Mouse (Mus musculus) MN1 (cell line): ENCODE data around the gene Sephs2.
"Not testable (repeated sequence)": the region's sequence is repeated elsewhere in the genome, so short reads cannot be mapped to it uniquely, and the experiment has no call there.

Source experiments
- DNase-seq: peaks from one replicate; pipeline ENCODE4 v3.0.0-alpha.2; 2016; ENCODE audit warnings: low spot score

Gene Sephs2

DNA sequence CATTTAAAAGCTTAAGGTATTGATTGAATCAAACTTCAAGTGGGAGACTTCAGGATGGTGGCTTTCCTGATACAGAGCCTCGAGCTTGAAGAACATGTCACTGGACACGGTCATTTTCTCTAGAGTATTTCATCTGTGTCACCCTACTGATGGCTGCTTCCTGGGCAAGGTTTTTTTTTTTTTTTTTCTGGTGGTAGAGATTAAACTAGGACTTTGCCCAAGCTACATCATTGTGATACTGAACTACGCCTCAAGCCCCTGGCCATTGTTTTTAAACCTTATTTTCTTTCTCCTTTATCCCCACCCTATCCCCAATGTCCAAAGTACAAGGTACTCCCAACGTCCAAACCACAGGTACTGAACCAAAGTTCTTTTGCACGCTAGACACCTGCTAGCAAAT lies 3.2 kb downstream of the Sephs2 start:
- DNase-seq = no peak

DNA sequence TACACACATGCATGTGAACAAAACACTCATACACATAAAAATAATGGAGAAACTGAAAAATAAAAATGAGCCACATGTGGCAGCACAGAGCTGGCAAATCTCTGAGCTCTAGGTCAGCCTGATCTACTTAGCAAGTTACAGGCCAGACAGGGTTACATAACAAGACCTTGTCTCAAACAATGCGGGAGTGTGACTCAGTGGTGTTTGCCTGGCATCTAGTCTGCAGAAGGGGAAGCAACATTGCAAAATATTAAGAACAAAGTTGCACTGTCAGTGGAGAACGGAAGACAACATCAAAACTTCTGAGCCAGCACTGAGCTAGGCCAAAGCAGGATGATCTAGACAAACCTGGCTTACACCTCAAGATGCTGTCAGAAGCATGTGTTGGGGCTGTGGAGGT lies 3.6 kb downstream of the Sephs2 start:
- DNase-seq = no peak

DNA sequence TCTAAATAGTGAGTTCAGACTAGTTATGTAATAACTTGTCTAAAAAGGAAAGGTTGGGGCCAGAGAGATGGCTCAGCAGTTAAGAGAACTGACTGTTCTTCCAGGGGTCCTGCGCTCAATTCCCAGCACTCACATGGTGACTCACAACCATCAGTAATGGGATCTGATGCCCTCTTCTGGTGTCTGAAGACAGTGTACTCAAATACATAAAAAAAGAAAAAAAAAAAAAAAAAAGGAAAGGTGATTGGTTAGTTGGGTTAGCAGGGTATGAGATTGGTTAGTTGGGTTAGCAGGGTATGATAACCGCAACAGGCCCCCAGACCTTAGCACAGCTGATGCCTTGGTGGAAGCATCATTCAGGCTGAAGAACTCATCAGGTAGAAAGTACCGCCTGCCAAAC lies 10.3 kb downstream of the Sephs2 start:
- no peak for DNase-seq

DNA sequence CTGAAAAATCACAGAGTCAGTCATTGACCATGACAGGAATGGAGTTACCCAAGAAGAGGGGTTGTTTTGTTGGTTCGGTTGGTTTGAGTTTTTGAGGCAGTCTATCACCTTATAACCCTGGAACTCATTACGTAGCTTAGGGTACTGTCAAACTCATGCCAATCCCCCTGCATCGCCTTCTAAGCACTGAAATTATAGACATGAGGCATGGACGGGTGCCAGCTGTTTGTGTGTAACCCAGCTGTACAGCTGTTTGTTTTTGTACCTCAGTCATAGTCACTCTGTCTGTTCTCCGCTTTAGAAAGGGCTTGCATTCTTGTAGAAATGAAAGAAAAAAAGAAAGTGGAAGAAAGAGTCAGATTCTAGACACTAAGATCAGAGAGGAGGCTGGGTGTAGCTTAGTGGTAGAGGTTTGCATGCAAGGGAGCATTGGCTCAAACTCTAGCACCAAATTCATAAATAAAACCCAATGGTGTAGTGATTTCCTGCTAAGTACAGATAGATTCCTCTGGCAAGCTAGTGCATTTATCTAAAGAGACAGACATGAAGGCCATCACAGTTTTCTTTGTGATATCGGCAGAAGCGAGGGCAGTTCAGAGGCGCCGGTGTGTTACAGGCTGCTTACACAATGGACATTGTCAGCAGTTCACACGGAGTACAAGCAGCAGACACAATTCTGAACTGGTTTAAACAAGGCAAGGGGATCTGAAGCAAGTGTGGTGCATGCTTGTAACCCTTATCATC lies 11.5 kb downstream of the Sephs2 start:
- no peak for DNase-seq

DNA sequence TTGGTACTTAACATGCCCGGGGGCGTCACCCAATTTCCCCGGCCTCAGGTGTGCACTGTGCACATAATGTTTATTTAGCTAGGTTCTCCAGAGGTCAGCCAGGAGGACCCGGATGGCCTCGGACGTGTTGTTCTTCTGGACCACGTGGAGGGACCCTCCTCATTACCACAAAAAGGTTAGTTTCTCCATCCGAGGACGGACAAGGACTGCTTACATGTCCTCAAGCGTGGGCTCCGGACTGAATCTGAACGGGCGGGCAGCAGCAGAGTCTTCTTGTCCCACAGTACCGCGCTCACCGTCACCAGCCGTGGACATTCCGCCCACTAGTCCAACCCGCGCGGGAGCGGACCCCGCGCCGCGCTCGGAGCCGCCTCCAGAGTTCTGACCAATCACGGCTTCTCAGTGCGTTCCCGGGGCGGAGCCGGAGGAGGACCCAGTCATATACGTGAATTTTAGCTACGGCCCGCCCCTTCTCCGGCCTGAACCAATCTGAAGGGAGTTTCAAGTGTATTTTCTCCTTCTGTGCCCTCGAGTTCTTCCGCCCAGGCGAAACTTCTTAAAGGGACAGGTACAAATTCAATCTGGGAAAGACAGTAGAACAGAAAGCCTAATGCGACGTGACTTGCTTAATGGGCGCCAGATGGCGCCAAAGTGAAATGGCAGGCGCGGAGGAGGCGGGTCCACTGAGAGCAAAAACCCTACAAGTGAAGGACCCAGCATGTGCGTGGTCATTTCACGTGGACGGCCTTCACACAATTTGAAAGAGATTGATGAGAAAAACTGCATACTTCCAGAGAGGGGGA lies 13.3 kb downstream of the Sephs2 start, which contains the start of gene Dctpp1:
TSS of gene Dctpp1 (minus strand) at position 401 of the 803 bp plus-strand sequence.
- DNase-seq = peak; percentile 99

DNA sequence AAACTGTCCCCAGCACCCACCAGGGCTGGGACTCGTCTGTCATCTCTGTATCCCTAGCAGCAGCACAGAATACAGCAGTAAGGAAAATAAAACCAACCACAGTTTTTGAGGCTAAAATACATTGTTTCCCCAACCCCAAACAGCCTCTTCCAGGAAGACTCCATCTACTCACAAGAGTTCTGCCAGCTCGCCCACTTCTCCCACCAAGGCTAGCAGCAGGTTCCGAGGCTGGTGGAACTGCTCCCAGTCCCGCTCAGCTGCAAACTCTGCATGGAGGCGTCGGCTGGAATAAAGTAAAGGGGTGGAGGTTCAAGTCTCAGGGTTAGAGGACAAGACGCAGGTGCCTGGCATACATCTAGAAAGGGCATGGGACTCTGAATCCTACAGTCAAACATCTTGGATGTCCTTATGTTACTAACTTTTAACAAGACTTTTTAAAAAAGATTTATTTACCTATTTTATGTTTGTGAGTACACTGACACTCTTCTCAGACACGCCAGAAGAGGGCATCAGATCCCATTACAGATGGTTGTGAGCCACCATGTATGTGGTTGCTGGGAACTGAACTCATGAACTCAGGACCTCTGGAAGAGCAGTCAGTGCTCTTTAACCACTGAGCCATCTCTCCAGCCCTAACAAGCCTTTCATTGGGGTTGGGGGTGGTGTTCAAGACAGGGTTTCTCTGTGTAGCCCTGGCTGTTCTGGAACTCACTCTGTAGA lies 14.5 kb downstream of the Sephs2 start:
- DNase-seq = no peak

DNA sequence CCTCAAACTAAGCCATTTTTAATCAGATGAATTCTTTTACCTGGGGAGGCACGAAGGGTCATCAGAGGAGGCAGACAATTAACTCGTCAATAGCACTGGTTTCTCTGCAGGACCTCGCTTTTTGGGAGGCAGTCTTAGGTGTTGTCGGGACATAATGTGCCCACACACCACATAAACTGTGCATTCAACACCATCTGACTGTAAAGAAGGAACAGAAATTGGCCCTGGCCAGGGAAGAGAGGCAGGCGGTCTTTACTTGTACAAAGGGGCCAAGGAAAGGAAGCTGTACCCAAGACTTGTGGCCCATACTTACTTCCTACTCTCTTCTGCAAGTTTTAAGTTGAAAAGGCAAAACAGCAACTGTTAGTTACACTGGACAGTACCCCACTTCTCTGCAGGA lies 17.3 kb downstream of the Sephs2 start:
- no peak for DNase-seq

DNA sequence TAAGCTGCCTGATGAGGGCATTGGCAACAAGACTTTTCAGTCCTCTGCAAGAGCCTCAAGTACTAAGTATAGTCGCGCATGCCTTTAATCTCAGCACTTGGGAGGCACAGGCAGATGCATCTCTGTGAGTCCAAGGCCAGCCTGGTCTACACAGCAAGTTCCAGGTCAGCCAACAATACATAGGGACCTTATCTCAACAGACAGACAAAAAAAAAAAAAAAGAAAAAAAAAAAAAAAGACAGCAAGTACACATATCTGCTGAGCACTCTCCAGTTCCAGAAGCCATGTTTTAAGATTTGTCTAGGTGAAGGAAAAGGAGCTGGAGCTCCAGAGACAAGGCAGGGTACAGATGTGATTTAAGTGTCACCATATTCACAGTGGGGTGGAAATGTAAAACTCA lies 17.9 kb downstream of the Sephs2 start:
- no peak for DNase-seq

DNA sequence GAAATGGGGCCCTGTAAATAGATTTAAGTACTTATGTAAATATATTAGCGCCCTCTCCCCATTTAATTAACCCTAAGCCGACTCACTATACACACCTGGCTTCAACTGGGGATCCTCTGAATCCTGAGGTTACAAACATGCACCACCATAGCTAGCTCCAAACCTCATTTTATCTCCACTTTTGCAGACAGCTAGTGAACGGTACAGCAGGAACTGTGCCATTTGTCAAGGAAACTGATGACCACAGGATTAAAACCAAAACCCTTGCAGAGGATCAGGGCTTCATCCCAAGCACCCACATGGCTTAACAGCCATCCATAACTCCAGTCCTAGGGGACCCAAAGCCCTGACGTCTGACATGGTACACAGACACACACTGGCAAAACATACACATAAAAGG lies 18.8 kb downstream of the Sephs2 start:
- DNase-seq = no peak

DNA sequence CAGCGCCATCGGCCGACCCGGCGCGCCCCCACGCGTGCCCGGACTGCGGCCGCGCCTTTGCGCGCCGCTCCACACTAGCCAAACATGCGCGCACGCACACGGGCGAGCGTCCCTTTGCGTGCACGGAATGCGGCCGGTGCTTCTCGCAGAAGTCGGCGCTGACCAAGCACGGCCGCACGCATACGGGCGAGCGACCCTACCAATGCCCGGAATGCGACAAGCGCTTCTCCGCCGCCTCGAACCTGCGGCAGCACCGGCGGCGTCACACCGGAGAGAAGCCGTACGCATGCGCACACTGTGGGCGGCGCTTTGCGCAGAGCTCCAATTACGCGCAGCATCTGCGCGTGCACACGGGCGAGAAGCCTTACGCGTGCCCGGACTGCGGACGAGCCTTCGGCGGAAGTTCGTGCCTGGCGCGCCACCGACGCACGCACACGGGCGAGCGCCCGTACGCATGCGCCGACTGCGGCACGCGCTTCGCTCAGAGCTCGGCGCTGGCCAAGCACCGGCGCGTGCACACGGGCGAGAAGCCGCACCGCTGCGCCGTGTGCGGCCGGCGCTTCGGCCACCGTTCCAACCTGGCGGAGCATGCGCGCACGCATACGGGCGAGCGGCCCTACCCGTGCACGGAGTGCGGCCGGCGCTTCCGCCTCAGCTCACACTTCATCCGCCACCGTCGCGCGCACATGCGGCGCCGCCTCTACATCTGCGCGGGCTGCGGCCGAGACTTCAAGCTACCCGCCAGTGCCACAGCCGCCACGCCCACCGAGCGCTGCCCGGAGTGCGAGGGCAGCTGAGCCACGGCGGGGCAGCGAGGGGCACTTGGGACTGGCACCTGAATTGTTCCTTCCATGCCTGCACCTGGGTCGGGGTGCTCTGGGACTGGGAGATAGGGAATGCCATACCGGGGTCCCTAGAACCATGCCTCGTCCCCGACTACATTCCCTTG lies 19.8 kb downstream of the Sephs2 start:
- peak; percentile 53 for DNase-seq

DNA sequence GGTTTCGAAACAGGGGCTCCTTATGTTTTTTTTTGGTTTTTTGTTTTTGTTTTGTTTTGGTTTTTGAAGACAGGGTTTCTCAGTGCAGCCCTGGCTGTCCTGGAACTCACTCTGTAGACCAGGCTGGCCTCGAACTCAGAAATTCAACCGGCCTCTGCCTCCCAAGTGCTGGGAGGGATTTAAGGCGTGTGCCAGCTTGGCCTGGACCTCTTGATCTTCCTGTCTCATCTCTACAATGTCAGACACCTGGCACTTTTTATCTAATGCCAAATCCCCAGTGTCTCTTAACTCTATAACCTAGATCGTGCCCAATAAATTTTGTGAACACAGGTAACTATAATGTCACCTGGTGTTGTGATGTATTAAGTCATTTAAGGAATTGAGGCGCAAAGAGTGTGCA lies 20.5 kb downstream of the Sephs2 start:
- DNase-seq = no peak

DNA sequence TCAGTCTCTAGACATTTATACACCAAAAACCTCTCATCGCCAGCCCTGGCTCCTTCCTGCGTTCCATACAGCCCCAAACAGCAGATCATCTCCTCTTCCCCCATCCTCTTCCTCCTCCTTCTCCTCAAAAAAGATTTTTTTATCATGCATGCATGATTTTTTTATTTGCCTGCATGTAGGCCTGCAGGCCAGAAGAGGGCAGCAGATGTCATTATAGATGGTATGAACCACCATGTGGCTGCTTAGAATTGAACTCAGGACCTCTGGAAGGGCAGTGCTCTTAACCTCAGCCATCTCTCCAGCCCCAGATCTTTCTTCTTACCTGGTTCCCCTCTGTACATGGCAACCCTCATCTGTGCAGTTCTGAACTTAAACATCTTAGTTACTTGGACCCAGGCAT lies 21.4 kb downstream of the Sephs2 start:
- DNase-seq = no peak

DNA sequence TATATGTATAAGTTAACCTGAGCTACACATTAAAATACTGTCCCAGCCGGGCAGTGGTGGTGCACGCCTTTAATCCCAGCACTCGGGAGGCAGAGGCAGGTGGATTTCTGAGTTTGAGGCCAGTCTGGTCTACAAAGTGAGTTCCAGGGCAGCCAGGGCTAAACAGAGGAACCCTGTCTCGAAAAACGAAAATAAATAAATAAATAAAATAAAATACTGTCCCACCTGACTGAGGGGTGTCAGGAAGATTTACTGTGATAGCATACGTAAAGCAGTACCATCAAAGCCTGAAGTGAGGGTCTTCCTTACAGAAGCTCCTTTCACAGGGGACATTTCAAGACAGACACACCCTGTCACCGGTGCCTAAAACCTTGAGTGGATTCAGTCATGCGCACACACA lies 23.3 kb downstream of the Sephs2 start:
- not testable (repeated sequence) for DNase-seq

DNA sequence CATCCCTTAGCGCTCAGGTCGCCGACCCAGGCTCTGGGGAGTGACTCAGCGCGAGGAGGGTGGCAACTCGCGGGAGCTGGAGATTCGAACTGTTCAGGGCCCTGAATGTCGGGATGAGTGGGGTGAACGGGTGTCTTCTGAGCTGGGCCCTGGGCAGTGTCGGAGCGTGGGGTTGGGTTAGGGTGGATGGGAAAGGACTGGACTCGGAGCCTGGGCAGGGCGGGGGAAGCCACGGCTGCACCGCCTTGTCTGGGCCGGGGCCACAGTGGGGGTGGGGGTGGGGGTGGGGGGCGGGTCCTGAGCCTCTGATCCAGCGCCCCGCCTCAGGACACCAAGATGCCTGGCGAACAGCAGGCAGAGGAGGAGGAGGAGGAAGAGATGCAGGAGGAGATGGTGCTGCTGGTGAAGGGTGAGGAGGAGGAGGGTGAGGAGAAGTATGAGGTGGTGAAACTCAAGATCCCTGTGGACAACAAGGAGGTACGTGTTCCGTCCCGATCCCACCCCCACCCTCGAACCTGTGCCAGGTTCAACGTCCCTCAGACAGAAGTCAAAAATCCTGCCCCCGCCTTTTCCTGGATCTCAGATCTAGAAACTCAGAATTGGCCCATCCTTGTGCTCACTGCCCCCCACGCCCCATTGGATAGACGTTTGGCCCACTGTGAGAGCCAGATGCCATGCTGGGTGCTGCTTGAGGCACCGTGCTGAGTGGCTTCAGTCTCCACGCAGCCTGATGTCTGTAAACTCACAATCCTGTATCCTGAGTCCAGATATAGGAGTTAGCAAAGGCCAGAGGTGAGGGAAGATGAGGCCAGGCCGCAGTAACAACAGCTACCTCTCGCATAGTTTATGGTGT lies 29.0 kb downstream of the Sephs2 start:
- DNase-seq = peak; percentile 70

DNA sequence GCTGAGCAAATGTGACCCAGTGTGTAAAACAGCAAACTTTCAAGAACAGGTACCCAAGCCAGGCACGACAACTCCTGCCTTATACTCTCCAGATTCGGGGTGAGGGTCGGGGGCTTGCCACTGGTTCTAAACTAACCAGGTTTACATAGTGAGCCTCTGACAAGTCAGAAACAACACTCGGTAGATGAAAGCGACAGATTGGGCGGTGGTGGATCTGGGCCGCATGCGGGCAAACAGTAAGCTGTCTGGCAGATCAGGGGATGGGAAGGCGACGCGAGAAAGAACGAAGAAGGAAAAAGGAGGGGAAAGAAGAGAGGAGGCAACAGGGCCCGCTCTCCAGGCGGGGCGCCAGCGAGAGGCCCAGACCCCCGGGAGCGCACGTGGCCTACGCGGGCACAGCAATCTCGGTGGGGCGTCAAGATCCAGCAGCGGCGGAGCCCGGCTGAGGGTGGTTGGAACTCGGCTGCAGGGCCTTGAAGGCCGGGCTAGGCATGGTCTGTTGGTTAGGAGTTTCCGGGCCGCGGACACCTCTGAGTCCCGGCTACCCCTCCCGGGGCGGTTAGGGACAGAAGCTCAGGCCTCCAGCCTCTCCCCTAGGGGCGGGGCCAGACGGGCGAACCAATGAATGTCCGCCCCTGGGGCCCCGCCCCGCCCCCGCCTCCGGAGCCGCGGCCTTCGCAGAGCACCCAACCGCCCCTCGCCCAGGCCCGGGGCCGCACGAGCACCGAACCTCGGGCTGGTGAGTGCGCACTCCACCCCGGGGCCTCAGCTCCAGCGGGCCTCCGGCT lies 29.8 kb downstream of the Sephs2 start, which contains the start of gene Zfp771:
TSS of gene Zfp771 (plus strand) at position 405 of the 788 bp plus-strand sequence.
- DNase-seq = peak; percentile 96

DNA sequence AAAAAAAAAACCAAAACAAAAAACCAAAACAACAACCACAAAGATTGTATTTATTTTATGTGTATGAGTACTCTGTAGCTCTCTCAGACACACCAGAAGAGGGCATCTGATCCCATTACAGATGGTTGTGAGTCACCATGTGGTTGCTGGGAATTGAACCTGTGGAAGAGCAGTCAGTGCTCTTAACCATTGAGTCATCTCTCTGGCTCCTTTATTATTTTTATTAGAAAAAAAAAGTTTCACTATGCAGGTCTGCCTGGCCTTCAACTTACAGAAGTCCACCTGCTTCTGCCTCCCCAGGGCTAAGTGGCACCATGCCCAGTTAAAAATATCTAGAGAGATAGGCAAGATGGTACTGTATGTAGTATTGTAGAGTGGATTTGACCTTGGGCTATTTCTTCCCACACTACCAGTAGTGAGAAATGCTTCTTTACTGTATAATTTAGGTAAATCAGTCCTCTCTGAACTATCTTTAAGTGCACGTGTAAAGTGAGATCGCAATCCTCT lies 30.4 kb downstream of the Sephs2 start:
- peak; percentile 42 for DNase-seq

DNA sequence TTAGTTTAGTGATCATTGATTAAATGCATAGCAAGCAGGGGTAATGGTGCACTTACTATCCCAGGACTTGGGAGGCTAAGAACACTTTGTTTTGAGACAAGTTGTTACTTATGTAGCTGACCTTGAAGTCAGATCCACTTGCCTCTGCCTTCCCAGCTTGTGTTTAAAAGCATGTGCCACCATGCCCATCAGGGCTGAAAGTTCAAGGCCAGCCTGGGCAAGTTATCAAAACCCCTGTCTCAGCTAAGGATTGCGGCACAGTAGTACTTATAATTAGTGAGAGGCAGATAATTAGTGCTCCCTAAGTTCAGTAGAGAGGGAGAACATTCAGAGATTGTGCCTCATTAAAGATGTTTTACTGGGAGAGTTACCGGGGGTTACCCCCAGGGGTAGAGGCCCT lies 39.1 kb downstream of the Sephs2 start:
- DNase-seq = no peak

DNA sequence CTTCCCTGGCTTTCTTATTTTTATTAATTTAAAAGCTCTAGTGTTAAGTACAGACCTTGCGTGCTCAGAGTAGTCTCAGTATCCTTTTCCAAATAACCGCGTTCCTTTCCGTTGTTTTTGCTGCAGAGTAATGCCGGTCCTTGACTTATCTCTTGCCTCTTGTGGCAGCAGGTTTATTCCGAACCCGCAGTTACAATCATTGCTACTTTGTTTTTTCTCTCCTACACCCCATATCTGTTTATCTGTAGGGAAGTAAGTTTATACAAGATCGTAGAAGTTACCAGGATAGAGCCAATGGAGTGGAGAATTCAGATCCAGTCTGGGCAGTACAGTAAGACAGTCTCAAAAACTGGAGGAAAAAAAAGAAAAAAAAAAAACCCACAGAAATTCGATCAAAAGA lies 40.1 kb downstream of the Sephs2 start:
- DNase-seq = no peak

DNA sequence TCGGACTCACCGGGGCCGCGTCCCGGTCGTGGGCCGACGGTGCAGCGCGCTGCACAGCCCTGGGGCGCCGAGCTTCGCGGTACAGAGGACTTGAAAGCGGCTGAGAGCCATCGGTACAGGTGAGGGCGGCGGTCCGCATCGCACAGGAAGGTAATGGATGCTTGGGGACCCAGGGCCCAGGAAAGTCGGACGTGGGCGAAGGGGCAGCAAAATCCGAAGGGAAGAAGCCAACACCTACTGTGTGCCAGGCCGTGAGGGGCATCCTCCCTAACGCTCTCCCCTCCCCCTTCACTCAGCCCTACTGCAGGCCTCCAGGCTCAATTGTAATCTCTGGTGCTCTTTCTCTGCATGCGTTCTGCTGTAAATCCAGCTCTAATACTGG lies 40.5 kb downstream of the Sephs2 start:
- DNase-seq = peak; percentile 48
